Mouse (Mus musculus) limb, embryonic 13.5 days (tissue): ENCODE data around the gene Rapgef3. TPM values are rescaled to one million over a fixed set of nuclear protein-coding genes. Genes with fewer than 3 reads are reported as not detected.

Experiments
- ATAC-seq: fragments of 200-750 bp; cut with Nextera tagmentation; 2 replicates; pipeline ENCODE4 v1.8.0; 2017; ENCODE audit warnings: low read depth, moderate number of reproducible peaks, moderate TSS enrichment; ENCODE audit not compliant: low FRiP score
- H3K27ac ChIP-seq: fragments of 300-500 bp; sonication (generic); 2 replicates; pipeline ENCODE4 v1.5.1; 2015; ENCODE audit warnings: inconsistent platforms, mild to moderate bottlenecking, moderate library complexity
- H3K27me3 ChIP-seq: fragments of 300-500 bp; sonication (generic); 2 replicates; pipeline ENCODE4 v1.6.1; 2015; ENCODE audit warnings: mild to moderate bottlenecking, inconsistent platforms
- H3K36me3 ChIP-seq: fragments of 300-500 bp; sonication (generic); 2 replicates; pipeline ENCODE4 v1.6.1; 2015; ENCODE audit warnings: inconsistent platforms, mild to moderate bottlenecking, moderate library complexity
- H3K4me1 ChIP-seq: fragments of 300-500 bp; sonication (generic); 2 replicates; pipeline ENCODE4 v1.6.1; 2015; ENCODE audit warnings: inconsistent platforms
- H3K4me2 ChIP-seq: fragments of 300-500 bp; sonication (generic); replicated peaks from 2 replicates; pipeline ENCODE4 v1.6.1; 2015; ENCODE audit warnings: inconsistent platforms, mild to moderate bottlenecking, moderate library complexity
- H3K4me3 ChIP-seq: fragments of 300-500 bp; sonication (generic); 2 replicates; pipeline ENCODE4 v1.5.1; 2015; ENCODE audit warnings: moderate library complexity, mild to moderate bottlenecking, inconsistent platforms
- H3K9ac ChIP-seq: fragments of 300-500 bp; sonication (generic); 2 replicates; pipeline ENCODE4 v1.6.1; 2015; ENCODE audit warnings: mild to moderate bottlenecking, inconsistent platforms
- H3K9me3 ChIP-seq: fragments of 300-500 bp; sonication (generic); 2 replicates; pipeline ENCODE4 v1.6.1; 2016; ENCODE audit warnings: inconsistent platforms
- WGBS: fragments of 180-500 bp; shearing (Covaris S2); methylation state at CpG from one replicate; pipeline ENCODE4 v1.1.7; 2015; 5-methylcytosine and 5-hydroxymethylcytosine counted together
- polyA plus RNA-seq: library from polyadenylated mRNA; unstranded; fragments of >200 nt; fragmentation: Nextera tagmentation; extraction: Ambion mirVana; gene quantifications from 2 replicates; pipeline ENCODE4 v1.2.1, GENCODE M21; 2015

Gene Rapgef3
- 10.9 and 11.2 TPM in 2 replicates for polyA plus RNA-seq

DNA sequence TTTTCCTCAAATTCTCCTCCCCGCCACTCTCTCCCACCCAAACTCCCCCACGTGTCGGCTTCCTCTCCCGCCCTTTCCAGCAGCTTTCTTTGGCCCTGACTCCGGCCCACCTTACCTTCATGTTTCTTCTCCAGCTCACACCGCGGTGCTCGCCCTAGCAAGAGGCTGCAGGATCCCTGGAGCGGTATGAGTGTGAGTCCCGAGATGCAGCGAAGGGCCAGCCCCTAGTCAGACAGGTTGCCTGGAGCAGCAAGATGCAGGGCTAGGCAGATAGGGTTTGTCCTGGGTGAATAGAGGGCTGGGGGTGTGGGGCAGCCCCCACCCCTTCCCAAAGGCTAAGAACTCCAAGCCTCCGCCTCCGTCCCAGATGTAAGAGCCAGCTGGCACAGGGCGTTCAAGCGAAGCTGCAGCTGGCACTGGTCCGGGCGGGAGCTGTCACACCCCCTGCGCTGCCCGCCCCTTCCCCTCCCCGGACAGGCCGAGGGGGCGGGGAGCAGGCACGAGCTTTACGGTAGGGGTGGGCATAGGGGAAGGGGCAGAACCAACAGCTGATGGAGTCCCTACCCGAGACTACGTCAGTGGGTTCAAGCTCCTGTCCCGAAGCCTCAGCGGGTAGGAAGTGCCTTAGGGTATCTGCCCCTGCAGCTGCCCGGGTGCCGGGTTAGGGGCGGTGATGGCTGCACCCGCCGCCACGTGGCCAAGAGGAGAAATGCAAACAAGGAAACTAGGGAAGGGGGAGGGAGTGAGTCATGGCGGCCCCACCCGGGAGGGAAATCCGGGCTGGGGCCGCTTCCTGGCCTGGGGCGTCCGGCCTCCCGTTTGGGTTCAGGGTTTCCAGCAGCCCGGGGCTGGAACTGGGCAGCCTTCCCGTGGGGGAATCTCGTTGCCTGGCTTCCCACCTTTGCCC, at the start of gene Rapgef3:
Gene Rapgef3, minus strand, starts transcription at position 693 of the 907 bp plus-strand sequence.
- H3K9ac ChIP-seq, result peak within 1 kb of the TSS; percentile 72
- under 1% methylated on average over 43 of the region's 44 CpGs for WGBS
- no peaks in the 10 kb centered on the region for H3K9me3 ChIP-seq
- H3K4me3 ChIP-seq, result peak within 1 kb of the TSS; percentile 51
- ATAC-seq, result peak; percentile 83
- peaks cover 52% of the 10 kb centered on the region for H3K4me1 ChIP-seq
- H3K4me2 ChIP-seq, result peak within 1 kb of the TSS; percentile 91
- H3K27ac ChIP-seq, result peak within 1 kb of the TSS; percentile 66
- no peaks in the 10 kb centered on the region for H3K36me3 ChIP-seq
- peaks cover 14% of the 10 kb centered on the region for H3K27me3 ChIP-seq

DNA sequence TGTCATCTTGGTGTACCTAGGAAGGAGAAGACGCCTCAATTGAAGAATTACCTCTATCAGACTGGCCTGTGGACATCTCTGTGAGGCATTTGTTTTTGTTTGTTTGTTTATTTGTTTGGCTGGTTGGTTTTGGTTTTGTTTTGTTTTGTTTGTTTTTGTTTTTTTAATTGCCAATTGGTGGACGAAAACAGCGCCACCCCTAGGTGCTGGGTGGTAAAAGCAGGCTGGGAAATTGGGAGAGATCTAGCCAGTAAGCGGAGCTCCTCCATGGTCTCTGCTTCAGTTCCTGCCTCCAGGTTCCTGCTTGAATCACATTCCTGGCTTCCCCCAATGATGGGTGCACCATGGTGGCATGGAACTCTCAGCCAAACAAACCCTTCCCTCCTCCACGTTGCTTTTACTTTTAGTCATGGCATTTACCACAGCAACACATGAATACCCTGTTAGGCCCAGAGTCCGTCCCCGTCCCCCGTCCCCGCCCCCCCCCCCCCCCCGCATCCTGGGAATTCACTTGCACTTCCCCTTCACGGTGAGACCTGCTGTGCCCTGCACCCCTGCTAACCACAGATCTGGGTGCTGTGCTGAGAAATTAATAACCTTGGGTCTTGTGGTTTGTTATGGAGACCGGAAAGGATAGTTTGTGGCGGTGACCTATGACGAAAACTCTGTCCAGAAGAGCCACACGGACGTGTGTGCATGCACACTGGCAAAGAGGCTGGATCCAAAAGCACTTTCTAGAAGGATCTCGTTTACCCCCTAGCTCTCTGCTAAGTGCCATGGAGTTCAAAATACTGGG, 48.6 kb upstream of the Rapgef3 start:
- H3K36me3 ChIP-seq, result 0 out of 2 replicates have a peak, but pooled peaks cover 1% of the 10 kb centered on the region
- 95% methylated on average over 15 of the region's 17 CpGs for WGBS

DNA sequence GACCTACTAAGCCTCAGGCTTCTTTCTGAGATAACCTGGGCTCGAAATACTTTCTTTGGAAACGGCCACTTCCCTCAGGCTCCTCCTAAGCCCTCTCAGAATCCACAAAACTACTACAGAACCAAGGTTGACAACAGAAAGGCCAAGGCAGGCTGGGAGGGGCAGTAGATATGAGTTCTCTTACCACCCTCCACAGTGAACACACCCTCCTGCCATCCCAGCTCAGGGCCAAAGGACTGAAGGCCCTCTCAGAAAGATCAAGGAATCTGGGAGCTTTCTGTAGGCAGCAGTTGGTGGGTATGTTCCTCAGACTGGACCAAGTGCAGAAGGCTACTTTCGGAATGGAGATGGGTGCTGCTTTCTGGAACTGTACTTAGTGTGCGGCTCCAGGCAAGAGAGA, 47.5 kb upstream of the Rapgef3 start:
- ATAC-seq, result no peak
- no peak overlapping the region for H3K9ac ChIP-seq
- no peaks in the 10 kb centered on the region for H3K27me3 ChIP-seq
- 89% methylated on average over 4 of the region's 4 CpGs for WGBS
- H3K4me1 ChIP-seq, result peaks cover 31% of the 10 kb centered on the region
- no peak overlapping the region for H3K27ac ChIP-seq
- H3K4me2 ChIP-seq, result no peak overlapping the region
- no peak overlapping the region for H3K4me3 ChIP-seq
- peaks cover 13% of the 10 kb centered on the region for H3K36me3 ChIP-seq
- H3K9me3 ChIP-seq, result no peaks in the 10 kb centered on the region

More for the DNA sequence above, 48.6 kb upstream of the Rapgef3 start:
- Histone ChIP-seq H3K27ac (no peak overlapping the region), H3K9me3 (no peaks in the 10 kb centered on the region), H3K4me2 (no peak overlapping the region), H3K9ac (no peak overlapping the region), H3K27me3 (no peaks in the 10 kb centered on the region), H3K4me3 (no peak overlapping the region), H3K4me1 (peaks cover 42% of the 10 kb centered on the region)
- no peak for ATAC-seq

DNA sequence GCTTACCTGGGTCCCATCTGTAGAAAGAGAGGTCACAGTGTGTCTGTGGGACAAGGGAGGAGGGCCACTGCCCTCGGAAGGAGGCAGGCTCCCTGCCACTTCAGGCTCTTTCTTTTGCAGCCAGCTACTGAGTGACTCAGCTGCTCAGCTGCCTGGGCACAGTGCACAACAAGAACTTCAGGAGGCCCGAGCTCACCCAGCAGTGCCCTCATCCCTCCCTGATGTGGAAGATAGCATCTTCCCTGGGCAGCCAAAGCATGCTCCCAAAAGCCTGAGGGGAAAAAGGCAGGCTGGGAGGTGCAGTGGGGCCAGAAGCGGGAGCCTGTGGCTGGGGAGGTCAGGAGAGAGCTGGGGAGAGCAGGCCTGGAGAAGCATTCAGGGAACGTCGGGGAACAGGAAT, 46.9 kb upstream of the Rapgef3 start:
- peaks cover 18% of the 10 kb centered on the region for H3K36me3 ChIP-seq
- H3K9ac ChIP-seq, result peak overlapping the region; percentile 5; the same call in 1 of the 2 replicates
- H3K4me2 ChIP-seq, result no peak overlapping the region
- WGBS, result 58% methylated on average over 5 of the region's 5 CpGs
- no peak; the same call in 1 of the 2 replicates for ATAC-seq
- no peaks in the 10 kb centered on the region for H3K27me3 ChIP-seq
- peaks cover 31% of the 10 kb centered on the region for H3K4me1 ChIP-seq
- H3K4me3 ChIP-seq, result no peak overlapping the region
- no peak overlapping the region; the same call in 1 of the 2 replicates for H3K27ac ChIP-seq
- no peaks in the 10 kb centered on the region for H3K9me3 ChIP-seq

DNA sequence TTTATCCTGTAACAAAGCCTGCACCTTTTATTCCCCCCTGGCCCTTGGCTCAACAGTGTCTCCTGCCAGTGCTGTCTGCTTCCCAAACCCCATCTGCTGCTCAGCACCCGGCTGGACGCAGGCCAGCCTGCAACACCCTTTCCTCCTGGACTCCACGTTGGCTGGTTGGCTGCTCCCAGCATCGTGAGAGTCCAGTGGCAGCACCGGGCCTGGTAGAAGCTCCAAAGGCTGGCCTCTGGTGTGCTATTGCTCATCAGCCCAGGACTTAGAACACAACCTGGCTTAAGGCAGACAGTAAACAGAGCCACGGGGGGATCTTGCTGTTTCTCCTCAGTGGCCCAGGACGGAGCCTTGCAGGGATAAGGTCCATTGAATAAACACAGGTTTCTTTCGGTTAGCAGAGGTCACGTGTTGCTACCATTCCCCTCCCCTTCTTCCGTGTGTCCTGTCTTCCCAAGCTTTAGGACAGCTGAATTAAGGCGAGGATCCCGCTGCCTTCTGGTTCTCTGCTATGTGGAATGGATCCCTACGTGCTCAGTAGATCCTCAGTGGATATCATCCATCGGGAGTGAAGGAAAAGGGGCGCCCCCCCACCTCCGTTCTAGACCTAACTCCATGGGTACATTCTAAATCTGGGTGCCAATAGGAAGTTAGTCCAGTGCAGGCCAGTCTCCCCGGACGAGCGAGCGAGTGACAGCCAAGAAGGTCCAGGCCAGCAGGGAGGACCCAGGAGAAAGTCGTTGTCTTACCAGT, 45.9 kb upstream of the Rapgef3 start:
- no peaks in the 10 kb centered on the region for H3K27me3 ChIP-seq
- H3K27ac ChIP-seq, result peak overlapping the region; percentile 3; the same call in 1 of the 2 replicates
- H3K36me3 ChIP-seq, result peaks cover 29% of the 10 kb centered on the region
- H3K4me1 ChIP-seq, result peaks cover 31% of the 10 kb centered on the region
- no peaks in the 10 kb centered on the region for H3K9me3 ChIP-seq
- peak overlapping the region; percentile 48 for H3K9ac ChIP-seq
- H3K4me3 ChIP-seq, result no peak overlapping the region
- no peak overlapping the region for H3K4me2 ChIP-seq
- WGBS, result 63% methylated on average over 21 of the region's 21 CpGs
- ATAC-seq, result no peak

DNA sequence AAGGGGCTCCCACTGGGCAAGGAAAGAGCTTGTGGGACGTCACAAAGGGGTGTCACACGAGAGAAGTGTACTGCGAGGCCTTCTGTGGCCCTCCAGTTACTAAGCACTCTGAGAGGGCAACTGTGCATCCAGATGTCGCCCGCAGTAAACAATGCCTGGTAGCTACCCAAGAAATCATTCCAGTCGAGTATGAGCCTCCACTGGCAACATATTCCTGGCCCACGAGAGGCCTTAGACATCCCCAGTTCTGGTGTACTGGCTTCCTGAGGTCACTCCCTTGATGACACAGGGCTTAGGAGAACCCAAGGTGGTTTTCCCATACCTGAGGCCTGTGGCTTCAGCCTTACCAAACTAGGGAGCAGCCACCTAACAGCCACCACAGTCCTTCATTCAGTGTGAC, 45.1 kb upstream of the Rapgef3 start:
- H3K27ac ChIP-seq, result peak overlapping the region; percentile 3; the same call in 1 of the 2 replicates
- no peak for ATAC-seq
- H3K4me3 ChIP-seq, result no peak overlapping the region
- no peaks in the 10 kb centered on the region for H3K27me3 ChIP-seq
- no peak overlapping the region for H3K4me2 ChIP-seq
- 66% methylated on average over 7 of the region's 7 CpGs for WGBS
- H3K9ac ChIP-seq, result peak overlapping the region; percentile 48; the same call in 1 of the 2 replicates
- H3K4me1 ChIP-seq, result peaks cover 31% of the 10 kb centered on the region
- no peaks in the 10 kb centered on the region for H3K9me3 ChIP-seq
- peaks cover 36% of the 10 kb centered on the region for H3K36me3 ChIP-seq

DNA sequence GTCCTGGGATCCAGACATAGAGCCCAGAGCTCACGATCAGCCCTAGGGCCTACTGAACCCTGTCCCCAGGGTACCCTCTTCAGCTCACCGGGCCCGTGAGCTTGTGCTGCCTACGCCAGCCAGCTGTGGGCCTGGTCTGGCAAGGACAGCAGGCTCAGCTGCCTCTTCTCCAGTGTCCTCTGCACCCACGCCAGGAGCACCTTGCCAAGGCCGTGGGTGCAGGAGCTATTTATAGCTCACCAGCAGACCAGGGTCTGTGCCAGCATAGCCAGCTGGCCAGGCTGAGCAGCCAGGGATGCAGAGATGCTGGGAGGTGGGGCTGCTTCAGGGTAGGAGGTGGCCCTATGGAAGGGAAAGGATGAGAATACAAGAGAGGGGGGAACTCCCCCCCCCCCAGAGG, 44.4 kb upstream of the Rapgef3 start:
- Histone ChIP-seq H3K4me1 (peaks cover 31% of the 10 kb centered on the region), H3K4me3 (no peak overlapping the region), H3K27me3 (no peaks in the 10 kb centered on the region), H3K4me2 (no peak overlapping the region), H3K9me3 (no peaks in the 10 kb centered on the region), H3K27ac (no peak overlapping the region), H3K36me3 (peaks cover 44% of the 10 kb centered on the region), H3K9ac (no peak overlapping the region)
- ATAC-seq, result no peak
- WGBS, result 83% methylated on average over 6 of the region's 6 CpGs

DNA sequence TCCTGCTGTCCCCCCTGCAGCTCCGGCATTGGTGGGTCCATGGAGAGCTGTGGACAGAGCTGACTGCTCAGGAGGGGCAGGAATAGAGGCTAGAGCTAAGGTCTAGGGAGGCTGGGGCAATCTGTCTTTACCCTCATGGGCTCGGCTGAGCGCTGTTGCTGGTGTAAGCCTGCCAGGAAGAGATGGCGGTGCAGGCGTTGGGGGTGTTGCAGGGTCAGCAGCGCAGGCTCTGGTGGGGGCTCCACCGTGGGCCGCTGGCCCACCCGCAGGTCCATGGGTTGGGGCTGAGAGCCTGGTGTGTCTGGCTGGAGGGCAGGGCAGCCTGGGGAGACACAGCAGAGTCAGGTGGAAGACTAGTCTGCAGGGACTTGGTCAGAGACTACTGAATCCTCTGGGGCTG, 43.5 kb upstream of the Rapgef3 start:
- Histone ChIP-seq H3K9ac (no peak overlapping the region), H3K4me3 (no peak overlapping the region), H3K4me1 (peaks cover 31% of the 10 kb centered on the region), H3K4me2 (no peak overlapping the region), H3K9me3 (no peaks in the 10 kb centered on the region), H3K27me3 (no peaks in the 10 kb centered on the region), H3K36me3 (peaks cover 52% of the 10 kb centered on the region), H3K27ac (no peak overlapping the region)
- no peak for ATAC-seq
- 87% methylated on average over 9 of the region's 9 CpGs for WGBS

DNA sequence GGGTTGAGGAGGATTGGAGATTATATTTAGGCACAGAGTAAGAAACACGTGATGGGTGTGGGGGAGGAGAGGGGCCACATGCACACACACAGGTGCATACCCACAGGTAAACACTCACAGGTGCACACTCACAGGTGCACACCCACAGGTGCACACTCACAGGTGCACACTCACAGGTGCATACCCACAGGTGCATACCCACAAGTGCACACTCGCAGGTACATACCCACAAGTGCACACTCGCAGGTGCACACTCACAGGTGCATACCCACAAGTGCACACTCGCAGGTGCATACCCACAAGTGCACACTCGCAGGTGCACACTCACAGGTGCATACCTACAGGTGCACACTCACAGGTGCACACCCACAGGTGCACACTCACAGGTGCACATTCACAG, 42.6 kb upstream of the Rapgef3 start:
- ATAC-seq, result no peak
- no peak overlapping the region for H3K4me3 ChIP-seq
- H3K4me2 ChIP-seq, result no peak overlapping the region
- H3K36me3 ChIP-seq, result peaks cover 54% of the 10 kb centered on the region
- 91% methylated on average over 5 of the region's 5 CpGs for WGBS
- no peaks in the 10 kb centered on the region for H3K9me3 ChIP-seq
- H3K27ac ChIP-seq, result no peak overlapping the region
- no peaks in the 10 kb centered on the region for H3K27me3 ChIP-seq
- H3K4me1 ChIP-seq, result peaks cover 31% of the 10 kb centered on the region
- no peak overlapping the region for H3K9ac ChIP-seq

DNA sequence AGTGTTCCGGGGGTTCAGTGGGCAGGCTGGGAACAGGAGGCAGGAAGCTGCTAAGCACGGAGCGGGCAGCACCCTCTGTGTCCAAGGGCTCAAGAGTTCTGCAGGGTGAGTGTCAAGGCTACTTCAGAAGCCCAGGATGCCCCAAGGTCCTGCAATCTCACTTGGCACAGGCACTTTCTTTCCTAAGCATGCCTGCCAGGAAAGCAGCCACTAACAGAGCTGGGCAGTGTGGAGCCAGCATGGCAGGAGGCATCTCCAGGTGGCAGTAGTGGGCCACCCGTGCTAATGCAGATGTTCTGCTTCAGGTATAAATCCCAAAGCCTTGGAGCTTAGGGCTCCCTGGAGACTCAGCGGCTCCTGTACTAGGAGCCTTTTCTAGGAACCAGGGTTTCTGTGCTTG, 42.2 kb upstream of the Rapgef3 start:
- Histone ChIP-seq H3K4me2 (no peak overlapping the region), H3K4me1 (peaks cover 28% of the 10 kb centered on the region), H3K27me3 (no peaks in the 10 kb centered on the region), H3K9ac (no peak overlapping the region), H3K27ac (no peak overlapping the region), H3K36me3 (peaks cover 58% of the 10 kb centered on the region), H3K9me3 (no peaks in the 10 kb centered on the region), H3K4me3 (no peak overlapping the region)
- 83% methylated on average over 5 of the region's 5 CpGs for WGBS
- ATAC-seq, result no peak

DNA sequence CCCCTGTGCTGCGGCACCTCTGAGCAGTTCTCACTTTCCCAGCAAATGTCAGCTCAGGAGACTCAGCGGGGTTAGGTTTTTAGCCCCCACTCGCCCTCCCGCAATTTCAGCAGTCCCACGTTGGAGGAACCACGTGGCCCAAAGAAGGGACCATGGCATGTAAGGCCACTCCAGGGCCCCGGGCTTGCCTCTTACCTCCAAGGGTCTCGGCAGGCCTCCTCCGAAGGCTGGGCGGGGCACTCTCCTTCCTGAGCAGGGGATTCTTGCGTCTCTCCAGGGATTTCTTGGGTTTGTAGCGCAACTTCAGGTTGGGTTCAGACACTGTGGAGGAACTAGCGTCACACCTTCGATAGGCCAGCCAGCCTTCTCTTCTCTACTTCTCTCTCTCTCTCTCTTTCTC, 41.4 kb upstream of the Rapgef3 start:
- no peaks in the 10 kb centered on the region for H3K27me3 ChIP-seq
- no peak overlapping the region for H3K4me2 ChIP-seq
- ATAC-seq, result no peak
- no peak overlapping the region for H3K4me3 ChIP-seq
- no peak overlapping the region for H3K9ac ChIP-seq
- H3K27ac ChIP-seq, result no peak overlapping the region
- WGBS, result 77% methylated on average over 14 of the region's 14 CpGs
- H3K9me3 ChIP-seq, result no peaks in the 10 kb centered on the region
- H3K4me1 ChIP-seq, result peaks cover 23% of the 10 kb centered on the region
- peaks cover 62% of the 10 kb centered on the region for H3K36me3 ChIP-seq
